Mouse (Mus musculus) 416B (cell line): ENCODE measurements at regions not wholly inside any gene's neighbourhood (a gene's known extent, or its start where the extent isn't known, plus 50 kb on each side); places are given as distances from the start of the nearest gene placed in this dataset.

Experiments used
- DNase-seq: peaks from one replicate; pipeline ENCODE4 v3.0.0; 2011; ENCODE audit warnings: low read depth

GRCm38 (mm10) chr7:36352761-36353160 lies 345.2 kb upstream of the Tshz3 start:
- no peak for DNase-seq

- DNase-seq: no peak
Measured at GRCm38 (mm10) chr7:36350616-36351015, 347.3 kb upstream of the Tshz3 start.

GRCm38 (mm10) chr7:36348195-36348594 lies 349.7 kb upstream of the Tshz3 start:
- DNase-seq: no peak

- DNase-seq: no peak
Measured at GRCm38 (mm10) chr7:36334857-36335256, 363.1 kb upstream of the Tshz3 start.

- no peak for DNase-seq
Measured at GRCm38 (mm10) chr7:36334091-36334490, 363.8 kb upstream of the Tshz3 start.

DNA sequence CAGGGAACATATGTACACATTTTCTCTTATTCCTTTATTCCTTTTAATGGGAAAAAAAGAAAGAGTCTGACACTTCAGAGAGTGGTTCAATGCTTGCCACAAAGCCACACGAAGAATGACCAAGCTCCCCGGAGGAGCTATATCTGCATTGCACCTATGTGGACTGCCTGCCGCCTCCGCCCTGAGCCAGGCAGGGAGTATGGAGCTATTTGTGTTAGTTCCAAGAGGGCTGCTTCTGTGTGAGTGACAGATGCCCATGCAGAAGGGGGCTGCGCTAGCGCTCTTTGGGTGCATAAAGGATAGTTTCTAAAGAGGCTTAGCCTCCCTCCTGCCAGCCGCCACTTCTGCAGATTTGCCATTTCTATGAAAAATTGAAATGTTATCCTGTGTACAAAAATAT lies 365.3 kb upstream of the Tshz3 start:
- no peak for DNase-seq

- no peak for DNase-seq
Measured at GRCm38 (mm10) chr7:36328141-36328540, 369.8 kb upstream of the Tshz3 start.

- DNase-seq: no peak
Measured at GRCm38 (mm10) chr7:36324035-36324434, 373.9 kb upstream of the Tshz3 start.

DNA sequence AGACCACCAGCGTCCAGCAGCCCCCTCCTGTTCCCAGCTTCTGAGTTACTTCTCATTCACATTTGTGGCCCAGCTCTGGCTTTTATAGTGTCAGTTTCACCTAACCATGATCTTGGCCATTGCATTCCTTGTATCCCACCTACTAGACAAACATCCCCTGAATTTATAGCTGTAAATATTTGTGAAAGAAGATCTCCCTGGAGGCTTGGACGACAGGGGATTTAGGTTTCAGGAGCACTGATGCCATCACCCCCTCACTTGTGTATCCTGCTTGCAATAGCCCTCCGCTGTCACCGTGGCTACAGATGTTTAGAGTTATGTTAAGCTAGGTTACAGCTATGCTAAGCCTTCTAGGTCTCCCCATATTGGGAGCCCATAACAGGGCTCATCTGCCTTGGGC lies 375.7 kb upstream of the Tshz3 start:
- no peak for DNase-seq

DNA sequence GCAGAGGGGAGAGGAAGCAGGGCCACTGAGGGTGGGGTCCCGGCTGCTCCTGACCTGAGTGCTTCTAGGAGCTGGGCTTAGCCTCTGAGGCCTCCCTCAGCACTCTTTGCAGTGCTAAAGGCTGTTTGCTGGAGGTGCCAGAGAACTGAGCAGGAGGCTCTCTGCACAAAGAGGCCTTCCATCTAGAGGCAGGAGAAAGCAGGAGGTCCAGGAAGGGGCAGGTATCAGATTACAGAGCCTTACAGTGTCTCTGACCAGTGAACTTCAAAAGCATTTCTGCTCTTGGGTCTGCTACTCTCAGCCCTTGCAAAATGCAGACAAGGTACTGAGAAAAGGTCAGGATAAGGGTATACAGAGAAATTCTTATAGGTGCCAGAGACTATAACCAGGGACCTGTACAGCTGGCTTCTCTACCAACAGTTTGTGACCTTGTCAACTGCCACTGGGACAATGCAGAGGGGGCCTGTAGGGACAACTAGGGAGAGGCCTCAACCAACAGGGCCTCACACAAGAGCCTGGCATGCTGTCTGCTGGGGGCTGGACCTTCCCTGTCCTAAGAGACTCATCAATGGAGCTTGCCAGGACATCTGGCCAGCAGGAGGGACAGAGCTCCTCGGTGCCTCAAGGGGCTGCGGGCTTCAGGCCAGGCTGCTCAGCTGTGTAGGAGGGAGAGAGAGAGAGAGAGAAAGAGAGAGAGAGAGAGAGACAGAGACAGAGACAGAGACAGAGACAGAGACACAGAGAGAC lies 380.3 kb upstream of the Tshz3 start:
- DNase-seq: no peak

GRCm38 (mm10) chr7:36313751-36314150 lies 384.2 kb upstream of the Tshz3 start:
- DNase-seq: no peak

DNA sequence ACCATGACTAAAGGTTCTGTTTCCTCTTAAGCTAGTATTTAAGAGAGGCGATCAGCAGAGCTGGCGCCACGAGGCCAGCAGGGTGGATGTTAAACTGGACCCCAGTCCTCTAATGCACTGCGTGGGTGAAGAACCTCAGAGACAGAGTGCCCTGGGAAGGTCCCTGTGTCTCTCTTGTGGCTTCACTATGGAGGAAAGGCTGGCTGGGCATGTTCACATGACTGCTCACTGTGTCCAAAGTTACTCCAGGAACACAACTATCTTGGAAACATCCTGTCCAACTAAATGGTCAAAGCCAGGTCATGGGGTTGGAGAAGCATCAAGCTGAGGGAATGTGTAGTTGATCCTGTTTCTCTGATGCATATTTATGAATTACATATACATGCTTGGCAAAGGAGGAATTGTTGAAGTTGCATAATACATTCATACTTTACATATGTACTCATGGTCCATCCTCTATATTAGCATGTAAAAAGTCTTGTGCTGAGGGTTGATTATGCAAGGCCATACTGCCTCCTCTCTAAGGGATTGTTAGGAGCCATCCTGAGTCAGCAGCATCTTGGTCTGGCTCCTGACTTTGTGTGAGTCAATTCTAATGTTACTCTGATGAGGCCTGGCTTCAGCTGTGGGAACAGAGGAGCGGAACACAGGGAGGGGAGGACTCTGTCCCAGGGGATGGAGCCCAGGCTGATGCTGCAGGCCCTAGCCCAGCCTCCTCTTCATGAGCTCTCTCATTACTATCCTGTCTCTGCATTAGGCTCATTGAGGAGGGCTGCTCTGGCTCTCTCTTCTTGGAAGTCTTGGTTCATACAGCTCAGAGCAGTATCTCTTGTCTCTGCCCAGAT lies 387.9 kb upstream of the Tshz3 start:
- DNase-seq: no peak

DNA sequence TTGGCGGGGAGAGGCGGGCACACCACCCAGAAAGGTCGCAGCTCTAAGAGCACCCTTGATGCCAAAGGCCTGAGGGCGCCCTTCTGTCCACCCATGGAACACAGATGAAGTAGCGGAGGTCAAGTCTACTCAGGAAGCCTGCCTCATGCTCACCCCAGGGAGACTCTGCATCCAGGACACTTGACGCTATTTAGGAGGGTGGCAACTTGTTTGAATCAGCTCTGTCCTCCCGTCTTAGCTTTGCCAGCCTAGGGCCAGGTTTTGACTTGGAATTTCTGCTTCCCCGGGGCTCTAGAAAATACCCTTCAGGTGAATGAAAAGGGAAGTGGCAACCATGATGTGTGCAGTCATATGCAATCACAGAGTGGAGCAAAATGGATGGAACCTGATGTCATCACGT lies 389.2 kb upstream of the Tshz3 start:
- no peak for DNase-seq

DNA sequence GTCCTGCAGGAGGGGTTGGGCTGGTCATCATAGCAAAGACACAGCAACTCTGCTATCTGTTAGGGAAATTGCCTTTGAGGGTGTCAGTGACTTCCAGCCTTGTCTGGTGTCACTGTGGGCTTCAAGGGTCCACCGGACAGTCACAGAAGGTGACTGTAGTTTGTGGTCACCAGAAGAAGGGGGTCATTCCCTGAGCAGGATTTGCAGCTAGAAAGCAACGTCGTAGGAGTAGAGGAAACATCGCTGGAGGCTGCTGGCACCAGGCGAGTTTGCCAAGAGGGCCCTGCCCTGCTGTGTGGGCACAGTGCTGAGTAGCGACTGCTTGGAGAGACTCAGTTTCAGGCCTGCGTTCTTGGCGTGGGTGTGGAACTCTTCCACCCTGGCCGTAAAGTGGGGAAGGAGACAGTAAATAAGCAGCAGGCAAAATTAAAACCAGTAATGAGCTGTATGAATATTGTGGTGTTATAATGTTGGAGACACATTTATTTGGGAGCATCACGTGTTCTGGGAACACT lies 389.8 kb upstream of the Tshz3 start:
- no peak for DNase-seq

- no peak for DNase-seq
Measured at GRCm38 (mm10) chr7:36277275-36277674, 420.6 kb upstream of the Tshz3 start.

GRCm38 (mm10) chr7:36268966-36269365 lies 429.0 kb upstream of the Tshz3 start:
- no peak for DNase-seq

DNA sequence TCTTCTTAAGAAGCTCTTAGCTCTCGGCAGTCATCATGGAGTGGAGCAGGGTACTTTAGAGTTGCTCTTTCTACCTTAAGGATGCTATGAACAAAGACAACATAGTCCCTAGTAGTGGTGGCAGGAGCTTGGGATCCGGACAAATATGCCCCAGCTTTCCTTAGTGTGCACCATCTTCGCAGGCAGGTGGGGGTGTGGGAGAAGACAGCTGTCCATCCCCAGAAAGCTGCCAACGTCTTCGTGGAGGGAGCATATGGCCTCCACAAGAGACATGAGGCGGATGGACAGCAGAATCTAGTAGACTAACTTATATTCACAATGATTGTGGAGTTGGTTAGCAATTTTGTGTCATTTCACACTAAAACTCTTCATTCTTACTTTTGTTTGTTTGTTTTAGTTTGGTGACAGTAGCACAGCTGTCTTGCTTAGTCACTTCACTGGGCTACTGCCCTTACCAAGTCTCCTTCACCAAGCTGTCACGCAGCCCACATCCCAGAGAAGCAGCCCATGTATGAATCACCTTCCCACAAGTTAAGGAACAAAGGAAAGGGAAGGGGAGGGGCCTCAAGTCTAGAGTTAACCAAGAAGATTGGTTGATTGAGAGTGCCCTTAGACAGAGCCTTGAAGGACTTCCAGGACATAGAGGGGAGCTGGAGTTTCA lies 432.6 kb upstream of the Tshz3 start:
- DNase-seq: no peak

GRCm38 (mm10) chr7:36262124-36262710 lies 435.7 kb upstream of the Tshz3 start:
- no peak for DNase-seq

DNA sequence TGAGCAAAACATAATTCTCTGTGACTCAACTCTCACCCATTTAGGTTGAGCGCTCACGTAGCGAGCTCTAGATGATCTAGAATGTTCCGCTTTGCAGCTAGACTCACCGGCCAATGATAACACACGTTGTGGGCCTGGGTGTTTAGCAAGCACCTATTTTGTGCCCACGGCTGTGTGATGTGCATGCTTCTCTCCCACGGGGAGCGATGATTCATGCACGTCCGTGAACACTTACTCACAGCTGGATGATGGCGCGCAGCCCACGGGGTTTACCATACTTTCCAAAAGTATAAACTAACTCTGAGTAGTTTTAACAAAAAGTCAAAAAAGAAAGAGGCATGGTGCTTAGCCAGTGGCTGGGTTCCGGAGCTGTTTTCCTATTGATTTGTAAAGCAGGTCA lies 440.8 kb upstream of the Tshz3 start:
- no peak for DNase-seq

DNA sequence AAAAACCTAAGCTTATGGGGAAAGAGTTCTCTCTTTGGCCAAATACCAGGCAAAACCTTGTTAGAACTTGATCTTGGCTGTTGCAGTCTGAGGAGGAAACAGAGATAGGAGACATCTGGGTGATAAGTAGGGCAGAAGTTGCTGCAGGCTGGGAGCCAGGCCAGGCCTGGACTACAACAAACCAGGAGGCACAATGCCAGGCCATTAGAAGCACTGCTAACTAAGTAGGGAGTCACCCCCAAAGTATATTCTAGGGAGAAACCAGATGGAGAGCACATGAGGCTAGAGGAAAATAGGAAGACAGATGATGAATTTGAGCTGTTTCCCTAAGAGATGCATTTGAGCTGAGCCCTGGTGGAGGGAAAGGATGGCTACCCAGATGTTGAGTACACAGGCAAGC lies 444.6 kb upstream of the Zfp507 start:
- DNase-seq: no peak

GRCm38 (mm10) chr7:36236673-36237072 lies 433.9 kb upstream of the Zfp507 start:
- no peak for DNase-seq

GRCm38 (mm10) chr7:36229031-36229430 lies 426.2 kb upstream of the Zfp507 start:
- DNase-seq: no peak
